Mouse (Mus musculus) forebrain, embryonic 16.5 days (tissue): ENCODE results near the gene Col12a1. TPM values are rescaled to one million over a fixed set of nuclear protein-coding genes. Genes with fewer than 3 reads are reported as not detected.
A peak's percentile ranks its signal among the peaks of the same experiment; 100 is the strongest.

ENCODE experiments used
- ATAC-seq: fragments of 200-750 bp; cut with Nextera tagmentation; 2 replicates; pipeline ENCODE4 v1.8.0; 2017; ENCODE audit warnings: mild to moderate bottlenecking, moderate library complexity
- H3K27ac ChIP-seq: fragments of 300-500 bp; sonication (generic); 2 replicates; pipeline ENCODE4 v1.5.1; 2014; ENCODE audit warnings: low read length, control low read depth
- H3K27me3 ChIP-seq: fragments of 300-500 bp; sonication (generic); replicated peaks from 2 replicates; pipeline ENCODE4 v1.6.1; 2014; ENCODE audit warnings: low read length; ENCODE audit not compliant: control insufficient read depth, insufficient read depth
- H3K36me3 ChIP-seq: fragments of 300-500 bp; sonication (generic); 2 replicates; pipeline ENCODE4 v1.6.1; 2014; ENCODE audit not compliant: control insufficient read depth, insufficient read depth
- H3K4me1 ChIP-seq: fragments of 300-500 bp; sonication (generic); replicated peaks from 2 replicates; pipeline ENCODE4 v1.6.1; 2014; ENCODE audit warnings: low read length; ENCODE audit not compliant: control insufficient read depth, insufficient read depth
- H3K4me2 ChIP-seq: fragments of 300-500 bp; sonication (generic); 2 replicates; pipeline ENCODE4 v1.6.1; 2014; ENCODE audit warnings: mild to moderate bottlenecking, low read length, control low read depth
- H3K4me3 ChIP-seq: fragments of 300-500 bp; sonication (generic); replicated peaks from 2 replicates; pipeline ENCODE4 v1.5.1; 2014; ENCODE audit warnings: mild to moderate bottlenecking, low read length, control low read depth
- H3K9ac ChIP-seq: fragments of 300-500 bp; sonication (generic); replicated peaks from 2 replicates; pipeline ENCODE4 v1.6.1; 2014; ENCODE audit warnings: low read depth, low read length, control low read depth
- H3K9me3 ChIP-seq: fragments of 300-500 bp; sonication (generic); 2 replicates; pipeline ENCODE4 v1.6.1; 2016; ENCODE audit warnings: low read length; ENCODE audit not compliant: control insufficient read depth
- WGBS: fragments of 180-500 bp; shearing (Covaris S2); extraction: QIAGEN DNeasy Blood & Tissue Kit; methylation state at CpG from one replicate; pipeline ENCODE4 v1.1.7; 2014; 5-methylcytosine and 5-hydroxymethylcytosine counted together
- polyA plus RNA-seq: library from polyadenylated mRNA; unstranded; fragments of >200 nt; fragmentation: Nextera tagmentation; extraction: Ambion mirVana; gene quantifications from 2 replicates; pipeline ENCODE4 v1.2.1, GENCODE M21; 2015

The Col12a1 gene
- polyA plus RNA-seq, 1 experiment from 2014 or later, result 6.8 TPM

- no peak overlapping the region for H3K4me2 ChIP-seq
- no peak overlapping the region for H3K4me3 ChIP-seq
- no peaks in the 10 kb centered on the region for H3K9me3 ChIP-seq
- WGBS, result 76% methylated on average over 16 of the region's 16 CpGs
- H3K27me3 ChIP-seq, result no peaks in the 10 kb centered on the region
- ATAC-seq, result peak; percentile 68
- H3K4me1 ChIP-seq, result no peaks in the 10 kb centered on the region
- no peak overlapping the region for H3K27ac ChIP-seq
- no peak overlapping the region for H3K9ac ChIP-seq
- H3K36me3 ChIP-seq, result no peaks in the 10 kb centered on the region
These were observed 65.1 kb downstream of the Col12a1 start for GRCm38 (mm10) chr9:79653327-79654150.

DNA sequence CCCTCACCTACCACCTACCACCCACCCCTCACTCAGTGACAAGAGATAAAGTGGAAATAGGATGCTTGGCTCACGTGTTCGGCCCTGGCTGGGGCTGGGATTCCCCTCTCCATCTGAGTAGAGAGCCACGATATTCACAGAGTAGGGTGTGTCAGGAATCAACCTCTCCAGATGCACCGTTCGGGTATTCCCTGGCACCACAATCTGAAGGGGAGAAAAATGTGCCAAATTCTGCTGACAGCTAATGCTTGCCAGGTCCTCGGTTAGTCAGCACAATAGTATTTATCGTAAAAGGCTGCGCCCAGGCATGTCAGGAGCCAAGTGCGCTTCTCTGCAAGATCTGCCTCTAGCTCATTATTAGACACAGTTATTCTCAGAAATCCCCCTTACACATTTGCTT lies 70.0 kb downstream of the Col12a1 start:
- ATAC-seq, result peak; percentile 63
- no peak overlapping the region for H3K9ac ChIP-seq
- H3K27ac ChIP-seq, result no peak overlapping the region
- H3K4me1 ChIP-seq, result no peaks in the 10 kb centered on the region
- H3K4me2 ChIP-seq, result no peak overlapping the region; the same call in 1 of the 2 replicates
- WGBS, result 55% methylated on average over 9 of the region's 9 CpGs
- H3K9me3 ChIP-seq, result no peaks in the 10 kb centered on the region
- no peak overlapping the region for H3K4me3 ChIP-seq
- no peaks in the 10 kb centered on the region for H3K36me3 ChIP-seq
- no peaks in the 10 kb centered on the region for H3K27me3 ChIP-seq

DNA sequence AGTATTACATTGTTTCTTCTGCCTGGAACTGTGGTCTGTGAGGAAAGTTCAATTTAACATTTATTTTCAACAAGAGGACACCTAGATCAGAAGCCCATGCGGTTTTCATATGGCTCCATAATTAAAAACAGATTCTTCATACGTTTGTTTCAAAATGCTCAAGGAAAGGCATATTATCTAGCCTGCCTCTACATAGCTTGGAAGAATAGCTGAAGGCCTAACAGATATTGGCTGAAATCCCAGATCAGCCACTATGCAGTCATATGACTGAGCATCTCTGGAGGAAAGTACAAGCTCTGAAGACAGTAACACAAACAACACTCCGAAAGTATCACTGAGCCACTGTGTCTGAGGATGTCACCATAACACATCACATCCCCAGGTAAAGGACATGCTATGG lies 72.9 kb downstream of the Col12a1 start:
- Histone ChIP-seq H3K36me3 (no peaks in the 10 kb centered on the region), H3K9ac (no peak overlapping the region), H3K4me2 (no peak overlapping the region), H3K4me1 (no peaks in the 10 kb centered on the region), H3K4me3 (no peak overlapping the region), H3K27me3 (no peaks in the 10 kb centered on the region), H3K27ac (no peak overlapping the region), H3K9me3 (no peaks in the 10 kb centered on the region)
- 78% methylated on average over 3 of the region's 3 CpGs for WGBS
- ATAC-seq, result no peak

GRCm38 (mm10) chr9:79639430-79640090 lies 79.1 kb downstream of the Col12a1 start:
- no peaks in the 10 kb centered on the region for H3K4me1 ChIP-seq

GRCm38 (mm10) chr9:79637879-79638278 lies 80.8 kb downstream of the Col12a1 start:
- Histone ChIP-seq H3K4me3 (no peak overlapping the region), H3K9ac (no peak overlapping the region), H3K4me1 (no peaks in the 10 kb centered on the region), H3K36me3 (no peaks in the 10 kb centered on the region), H3K27me3 (no peaks in the 10 kb centered on the region), H3K4me2 (no peak overlapping the region), H3K9me3 (no peaks in the 10 kb centered on the region), H3K27ac (no peak overlapping the region)
- no peak for ATAC-seq
- WGBS, result 74% methylated on average over 4 of the region's 4 CpGs

More at GRCm38 (mm10) chr9:79639430-79640090, 79.1 kb downstream of the Col12a1 start:
- H3K9ac ChIP-seq, result no peak overlapping the region
- no peak overlapping the region for H3K4me2 ChIP-seq
- no peak for ATAC-seq
- no peak overlapping the region for H3K4me3 ChIP-seq
- no peaks in the 10 kb centered on the region for H3K36me3 ChIP-seq
- no peaks in the 10 kb centered on the region for H3K9me3 ChIP-seq
- no peaks in the 10 kb centered on the region for H3K27me3 ChIP-seq
- no peak overlapping the region for H3K27ac ChIP-seq
- 86% methylated on average over 11 of the region's 11 CpGs for WGBS

- Histone ChIP-seq H3K4me3 (no peak overlapping the region), H3K36me3 (no peaks in the 10 kb centered on the region), H3K9me3 (no peaks in the 10 kb centered on the region), H3K9ac (no peak overlapping the region), H3K27ac (no peak overlapping the region), H3K27me3 (no peaks in the 10 kb centered on the region), H3K4me1 (no peaks in the 10 kb centered on the region), H3K4me2 (no peak overlapping the region)
- ATAC-seq, result no peak
- 97% methylated on average over 1 of the region's 1 CpGs for WGBS
These were observed 84.6 kb downstream of the Col12a1 start for GRCm38 (mm10) chr9:79634076-79634475.

- no peak overlapping the region for H3K4me2 ChIP-seq
- no peaks in the 10 kb centered on the region for H3K9me3 ChIP-seq
- no peak overlapping the region for H3K27ac ChIP-seq
- whole genome bisulfite sequencing, result 92% methylated on average over 7 of the region's 7 CpGs
- H3K9ac ChIP-seq, result no peak overlapping the region
- no peaks in the 10 kb centered on the region for H3K4me1 ChIP-seq
- H3K27me3 ChIP-seq, result no peaks in the 10 kb centered on the region
- no peaks in the 10 kb centered on the region for H3K36me3 ChIP-seq
- no peak overlapping the region for H3K4me3 ChIP-seq
- no peak for ATAC-seq
These were observed 87.4 kb downstream of the Col12a1 start for GRCm38 (mm10) chr9:79631186-79631585.

- Histone ChIP-seq H3K9ac (no peak overlapping the region), H3K4me2 (no peak overlapping the region), H3K4me3 (no peak overlapping the region), H3K27ac (no peak overlapping the region), H3K27me3 (no peaks in the 10 kb centered on the region), H3K9me3 (no peaks in the 10 kb centered on the region), H3K36me3 (no peaks in the 10 kb centered on the region), H3K4me1 (no peaks in the 10 kb centered on the region)
- WGBS, result 91% methylated on average over 6 of the region's 6 CpGs
- no peak for ATAC-seq
These were observed 99.6 kb downstream of the Col12a1 start for GRCm38 (mm10) chr9:79618839-79619597.

- WGBS, result 43% methylated on average over 3 of the region's 3 CpGs
These were observed 101.3 kb downstream of the Col12a1 start for GRCm38 (mm10) chr9:79617336-79617735.

More at GRCm38 (mm10) chr9:79617336-79617735, 101.3 kb downstream of the Col12a1 start:
- no peak for ATAC-seq
- Histone ChIP-seq H3K27me3 (no peaks in the 10 kb centered on the region), H3K27ac (no peak overlapping the region), H3K9ac (no peak overlapping the region), H3K36me3 (no peaks in the 10 kb centered on the region), H3K4me2 (no peak overlapping the region), H3K4me1 (no peaks in the 10 kb centered on the region), H3K9me3 (no peaks in the 10 kb centered on the region), H3K4me3 (no peak overlapping the region)
